Mouse (Mus musculus): ENCODE measurements at regions not wholly inside any gene's neighbourhood (a gene's known extent, or its start where the extent isn't known, plus 50 kb on each side); places are given as distances from the start of the nearest gene placed in this dataset.
A peak's percentile ranks its signal among the peaks of the same experiment; 100 is the strongest.

DNA sequence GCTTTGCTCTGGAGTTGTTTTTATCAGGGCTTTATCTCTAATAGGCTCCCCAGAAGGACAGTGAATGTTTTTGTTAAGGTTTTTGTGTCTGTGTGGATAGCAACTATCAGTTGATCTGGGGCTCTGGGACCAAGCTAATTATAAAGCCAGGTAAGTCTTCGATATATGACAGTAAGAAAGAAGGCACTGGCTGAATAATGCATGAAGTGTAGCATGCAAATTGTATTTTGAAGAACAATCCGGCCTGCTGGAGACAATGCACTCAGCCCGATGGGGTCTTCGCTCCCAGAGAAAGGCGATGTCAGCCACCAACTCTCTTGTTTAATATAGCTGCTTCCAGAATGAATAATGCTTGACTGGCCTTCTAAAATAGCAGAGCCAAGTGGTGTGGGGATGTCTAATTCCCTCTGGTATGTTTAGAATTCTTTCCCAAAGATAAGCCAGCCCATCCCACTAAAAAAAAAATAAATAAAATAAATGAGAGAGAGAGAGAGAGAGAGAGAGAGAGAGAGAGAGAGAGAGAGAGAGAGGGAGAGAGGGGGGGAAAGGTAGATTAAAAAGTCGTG, 68.6 kb downstream of the Dad1 start:
- no peak for DNase-seq (ENCODE audit: low spot score in 2 of 2)

DNA sequence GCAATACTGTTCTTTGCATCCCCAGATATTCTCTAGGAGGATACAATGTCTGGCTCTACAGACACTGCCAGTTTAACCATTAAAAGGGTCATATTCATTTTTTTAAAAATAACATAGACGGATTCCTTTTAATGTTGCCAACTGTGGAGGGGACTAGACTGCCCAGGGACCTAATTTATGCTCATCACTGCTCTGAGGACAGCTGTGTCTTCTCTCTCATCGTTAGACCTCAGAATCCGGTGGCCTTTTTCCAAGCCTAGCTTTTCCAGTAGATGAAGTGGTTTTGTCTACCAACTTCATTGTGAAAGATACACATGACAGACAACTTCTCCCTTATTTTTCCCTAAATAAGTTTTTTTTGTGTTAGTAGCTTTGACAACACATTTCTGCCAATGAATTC, 70.0 kb downstream of the Dad1 start:
- no peak for DNase-seq (ENCODE audit: low spot score in 2 of 2)

DNA sequence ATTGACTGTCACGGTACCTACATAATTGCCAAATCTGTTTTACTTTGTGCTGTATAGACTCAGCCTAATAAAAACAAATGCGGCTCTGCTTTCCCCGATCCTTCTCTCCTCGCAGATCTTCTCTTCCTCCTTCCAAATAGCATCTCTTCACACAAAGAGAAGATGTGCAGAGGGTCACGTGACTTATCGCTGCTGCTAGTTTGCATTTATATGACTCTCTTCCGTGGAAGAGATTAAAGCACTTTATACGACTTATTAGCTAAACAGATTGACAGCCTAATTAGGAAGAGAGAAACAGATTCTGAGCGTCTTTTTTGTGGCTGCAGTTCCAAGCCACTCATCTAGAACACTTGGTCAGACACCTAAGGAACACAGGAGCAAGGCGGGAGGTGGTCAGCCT, 71.1 kb downstream of the Dad1 start:
- no peak for DNase-seq (ENCODE audit: low spot score in 2 of 2)

DNA sequence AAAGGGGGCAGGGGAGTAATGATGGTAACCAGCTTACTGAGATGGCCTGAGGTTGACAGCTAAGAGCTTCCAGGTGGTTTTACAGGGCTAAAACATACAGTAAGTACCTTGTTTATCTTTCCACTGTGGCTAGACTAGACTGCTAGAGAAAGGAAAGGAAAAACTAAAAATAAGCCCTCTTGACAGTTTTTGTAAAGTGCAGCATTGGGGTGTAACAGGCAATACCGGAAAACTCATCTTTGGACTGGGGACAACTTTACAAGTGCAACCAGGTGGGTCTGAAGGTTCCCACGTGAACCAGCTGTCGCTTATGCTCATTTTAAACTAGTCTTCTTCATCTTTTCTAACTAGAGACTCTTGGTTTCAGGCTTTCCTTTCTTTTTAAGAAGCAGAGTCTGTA, 72.6 kb downstream of the Dad1 start:
- no peak for DNase-seq (ENCODE audit: low spot score in 2 of 2)

DNA sequence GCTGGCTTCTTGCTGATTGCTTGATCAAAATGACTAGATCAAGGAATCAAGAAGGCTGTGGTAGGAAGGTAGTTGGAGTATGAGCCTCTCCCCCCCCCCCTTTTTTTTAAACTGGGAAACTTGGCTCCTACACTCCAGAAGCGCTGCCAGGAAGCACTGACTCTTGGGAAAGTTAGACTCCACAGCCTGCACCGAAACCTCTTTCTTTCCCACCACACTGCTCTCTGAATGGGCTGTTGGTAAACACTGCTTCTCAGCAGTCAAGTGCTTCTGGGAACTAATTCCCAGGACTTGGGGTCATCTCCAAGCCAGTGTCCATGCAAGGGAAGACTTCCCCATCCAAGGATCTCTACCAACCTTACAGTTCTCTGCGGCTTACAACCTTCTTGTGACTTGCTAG, 73.2 kb downstream of the Dad1 start:
- DNase-seq (ENCODE audit: low spot score in 2 of 2), result no peak

DNA sequence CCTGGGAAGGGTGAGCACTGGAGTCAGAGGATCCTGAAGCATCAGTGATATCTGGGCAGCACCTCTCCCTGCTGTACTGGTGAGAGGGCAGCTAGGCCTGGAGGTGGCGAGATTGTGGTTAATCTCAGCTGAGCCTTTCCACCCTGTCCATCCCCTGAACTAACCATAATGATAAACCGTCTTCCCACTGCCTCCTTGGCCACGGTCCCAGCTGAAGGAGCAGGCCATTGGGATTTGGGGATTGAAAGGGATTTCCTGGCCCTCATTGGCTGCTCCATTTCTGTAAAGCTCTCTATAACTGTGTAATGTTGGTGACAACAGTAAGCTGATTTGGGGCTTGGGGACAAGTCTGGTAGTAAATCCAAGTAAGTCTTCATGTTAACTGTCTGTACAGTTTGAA, 73.6 kb downstream of the Dad1 start:
- no peak for DNase-seq (ENCODE audit: low spot score in 2 of 2)

DNA sequence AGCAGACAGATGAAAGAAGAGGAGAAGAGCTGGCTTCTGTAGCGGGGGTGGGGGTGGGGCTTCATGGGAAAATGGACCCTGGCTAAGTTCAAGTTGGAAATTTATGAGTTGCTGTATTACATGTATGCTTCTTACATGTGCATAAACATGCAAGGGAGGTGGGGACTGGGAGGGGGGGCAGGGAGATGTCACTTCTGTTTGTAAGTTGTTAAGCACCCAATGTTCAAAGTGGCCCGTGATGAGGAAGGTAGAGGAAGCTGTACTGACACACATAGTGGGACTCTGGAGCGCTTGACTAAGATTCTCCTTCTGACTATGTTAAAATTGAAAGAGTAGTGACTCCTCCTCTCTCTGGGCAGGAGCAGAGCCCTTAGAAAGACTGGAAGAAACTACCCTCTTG, 75.0 kb downstream of the Dad1 start:
- no peak for DNase-seq (ENCODE audit: low spot score in 2 of 2)

DNA sequence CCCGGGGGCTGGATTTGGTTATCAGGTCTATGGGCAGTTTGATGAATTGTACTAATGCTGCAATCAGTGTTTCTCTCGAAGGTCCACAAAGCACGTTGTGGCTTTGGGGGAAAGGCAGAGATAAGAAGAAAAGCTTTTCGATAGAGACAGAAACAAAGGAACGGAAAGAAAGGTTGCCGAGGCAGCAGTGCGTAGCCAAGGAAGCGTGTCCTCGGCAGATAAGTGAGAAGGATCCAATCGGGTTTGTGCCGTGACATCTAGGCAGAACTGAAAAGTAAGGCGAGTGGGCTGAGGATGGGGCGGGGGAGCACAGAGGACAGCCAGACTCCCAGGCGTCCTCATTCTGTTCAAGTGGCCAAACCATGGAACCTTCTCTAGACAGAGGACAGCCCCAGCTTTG, 77.4 kb downstream of the Dad1 start:
- no peak for DNase-seq (ENCODE audit: low spot score in 2 of 2)

DNA sequence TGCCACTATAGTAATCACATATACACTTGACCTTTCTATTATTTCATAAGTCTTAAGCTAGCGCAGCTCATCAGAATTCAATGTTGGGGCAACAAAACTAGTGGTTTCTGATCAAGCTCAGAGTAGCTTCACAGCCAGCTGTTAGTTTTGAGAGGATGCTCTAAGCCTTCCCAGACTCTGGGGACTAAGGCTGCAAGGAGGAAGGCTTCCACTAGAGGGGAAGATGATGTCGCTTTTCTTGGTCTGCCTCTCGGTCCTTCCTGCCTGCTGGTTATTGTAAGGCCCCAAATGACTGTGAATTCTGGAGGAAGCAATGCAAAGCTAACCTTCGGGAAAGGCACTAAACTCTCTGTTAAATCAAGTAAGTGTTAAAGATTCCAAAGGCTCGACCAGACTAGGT, 78.4 kb downstream of the Dad1 start:
- DNase-seq (ENCODE audit: low spot score in 2 of 2), result no peak

DNA sequence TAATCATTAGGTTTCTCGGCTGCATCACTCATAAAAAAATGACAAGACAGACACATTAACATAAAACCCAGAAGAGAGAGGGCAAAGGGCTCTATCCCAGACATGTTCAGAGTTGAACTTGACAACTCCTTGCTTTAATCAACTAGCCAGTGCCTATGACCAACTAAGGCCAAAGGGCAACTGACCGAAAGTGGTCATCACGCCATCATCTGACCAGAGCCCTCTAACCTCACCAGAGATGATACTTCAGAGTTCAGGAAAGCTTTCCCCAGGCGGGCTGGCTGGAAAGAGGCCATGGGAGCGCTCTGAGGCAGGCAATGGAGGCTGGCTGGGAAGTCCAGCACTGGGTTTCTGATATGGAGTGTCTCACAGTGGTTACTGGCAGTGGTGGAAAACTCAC, 80.6 kb downstream of the Dad1 start:
- DNase-seq (ENCODE audit: low spot score in 2 of 2), result no peak

DNA sequence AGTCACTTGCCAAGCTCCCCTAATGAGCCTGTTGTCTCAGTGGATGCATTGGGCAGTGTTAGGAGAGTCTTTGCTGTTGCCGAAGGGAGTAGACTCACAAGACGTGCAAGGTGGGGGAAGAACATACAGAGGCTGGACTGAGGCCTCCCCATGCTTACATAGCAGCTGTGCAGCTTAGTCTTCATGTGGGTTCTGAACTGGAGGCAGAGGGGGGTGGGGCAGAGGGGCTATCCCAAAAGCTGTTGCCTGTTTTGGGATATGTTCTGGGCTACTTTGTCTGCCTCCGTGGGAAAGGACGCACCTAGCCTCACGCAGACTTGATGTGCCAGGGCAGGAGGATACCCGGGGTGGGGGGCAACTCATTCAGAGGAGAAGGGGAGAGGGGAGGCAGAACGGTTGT, 84.7 kb downstream of the Dad1 start:
- no peak for DNase-seq (ENCODE audit: low spot score in 2 of 2)

DNA sequence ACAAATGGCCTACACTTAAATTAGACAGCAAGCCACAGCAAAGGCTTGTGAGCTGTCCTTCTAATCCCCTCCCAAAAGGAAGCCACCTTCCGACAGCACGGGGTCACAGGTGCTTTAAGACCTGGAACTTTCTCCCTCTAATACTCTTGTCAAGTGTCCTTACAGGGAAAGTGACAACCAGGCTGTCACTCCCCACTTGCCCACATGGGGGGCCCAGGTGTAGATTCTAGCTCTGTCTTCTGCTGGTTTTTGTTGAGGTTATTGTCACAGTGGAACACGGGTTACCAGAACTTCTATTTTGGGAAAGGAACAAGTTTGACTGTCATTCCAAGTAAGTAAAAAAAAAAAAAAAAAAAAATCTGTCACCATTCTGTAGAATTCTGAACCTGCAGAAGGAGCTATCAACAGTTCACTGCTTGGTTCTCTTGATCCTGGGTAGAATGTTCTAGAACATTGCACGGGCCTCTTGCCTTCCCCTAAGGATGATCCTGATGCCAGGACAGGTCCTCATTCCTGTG, 85.4 kb downstream of the Dad1 start:
- no peak for DNase-seq (ENCODE audit: low spot score in 2 of 2)

DNA sequence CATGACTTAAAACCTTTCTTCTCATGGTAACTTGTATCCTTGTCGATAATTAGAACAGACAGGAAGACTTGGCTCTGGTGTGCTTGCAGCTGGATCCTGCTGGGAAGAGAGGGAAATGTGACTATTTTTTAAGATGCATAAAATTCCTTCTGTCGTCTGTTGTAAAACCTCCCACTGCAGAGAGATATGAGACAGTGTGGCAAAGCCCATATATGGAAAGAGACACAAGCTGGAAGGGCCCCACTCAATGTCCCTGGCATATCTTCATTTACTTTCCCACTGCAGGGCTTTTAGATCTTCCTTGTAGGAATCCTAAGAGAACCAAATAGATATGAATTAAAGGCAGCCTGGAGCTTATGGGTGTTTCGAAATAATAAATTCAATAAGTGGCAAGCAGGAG, 87.8 kb downstream of the Dad1 start:
- no peak for DNase-seq (ENCODE audit: low spot score in 2 of 2)

DNA sequence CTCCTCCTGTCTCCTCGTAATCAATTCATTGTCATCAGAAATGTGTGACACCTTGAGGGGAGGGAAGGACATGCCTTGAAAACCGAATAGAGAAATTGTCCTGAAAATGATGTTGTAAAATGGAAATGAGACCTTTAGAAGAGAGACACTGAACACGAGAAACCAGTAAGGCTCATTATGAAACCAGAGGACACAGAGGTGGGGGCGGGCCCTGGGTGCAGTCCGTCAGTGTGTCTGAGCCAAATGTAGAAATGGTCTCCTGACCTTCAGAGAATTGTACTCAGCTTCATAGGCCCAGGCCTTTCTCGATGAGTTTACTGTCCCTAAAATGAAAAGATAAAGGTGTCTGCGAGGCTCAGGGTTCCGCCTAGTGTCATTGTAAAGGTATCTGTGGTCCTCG, 89.0 kb downstream of the Dad1 start:
- no peak for DNase-seq (ENCODE audit: low spot score in 2 of 2)

DNA sequence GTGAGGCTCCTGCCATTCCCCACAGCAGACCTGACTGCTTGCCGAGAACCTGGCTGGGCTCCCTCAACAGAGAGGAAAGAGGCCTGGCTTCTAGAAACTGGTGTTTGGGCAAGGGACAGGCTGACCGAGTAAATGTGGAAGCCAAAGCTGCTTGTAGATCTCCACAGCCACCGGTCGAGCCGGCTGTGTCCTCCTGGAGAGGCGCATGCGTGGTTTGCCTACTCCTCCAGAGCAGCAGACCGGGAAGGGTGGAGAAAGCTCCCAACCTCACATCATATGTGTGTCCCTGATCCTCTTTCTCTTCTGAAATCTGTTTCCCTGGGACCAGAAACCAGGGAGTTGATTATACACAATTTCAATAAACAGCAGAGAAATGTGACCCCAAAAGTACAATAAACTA, 92.0 kb downstream of the Dad1 start:
- DNase-seq (ENCODE audit: low spot score in 2 of 2), result no peak

DNA sequence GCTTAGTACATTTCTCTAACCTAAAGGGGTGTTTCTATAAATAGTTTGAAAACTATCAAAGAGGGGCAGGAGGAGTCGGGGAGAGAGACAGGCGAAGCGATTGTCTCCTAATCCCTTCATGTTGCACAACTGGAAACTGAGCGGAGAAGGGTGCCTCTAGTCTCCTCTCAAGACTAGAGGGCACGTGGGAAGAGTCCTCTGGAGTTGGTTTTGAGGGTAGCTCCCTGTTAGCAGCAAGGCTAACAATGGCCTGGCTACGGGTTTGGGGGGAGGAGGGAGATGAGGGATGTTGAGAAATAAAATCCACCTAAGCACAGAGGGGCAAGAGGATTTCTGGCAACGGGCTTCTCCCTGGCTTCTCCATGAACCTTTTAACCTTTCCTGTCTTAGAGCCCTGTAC, 92.7 kb downstream of the Dad1 start:
- no peak for DNase-seq (ENCODE audit: low spot score in 2 of 2)

DNA sequence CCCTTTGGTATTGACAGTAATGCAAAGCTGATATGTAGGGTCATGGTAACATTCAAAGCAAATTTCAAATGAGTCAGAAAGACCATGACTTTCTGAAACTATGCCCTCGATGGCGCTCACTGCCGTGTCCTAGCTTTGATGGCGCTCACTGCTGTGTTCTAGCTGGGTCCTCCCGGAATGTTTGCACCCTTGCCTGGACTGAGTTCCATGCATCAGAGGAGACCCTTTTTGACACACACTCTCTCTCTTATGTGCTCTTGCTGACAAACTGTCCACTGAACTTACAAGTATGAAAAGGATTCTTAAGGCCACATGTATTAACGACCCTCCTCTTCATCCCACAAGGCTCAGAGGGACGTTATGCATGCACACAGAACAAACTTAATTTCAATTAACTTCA, 94.1 kb downstream of the Dad1 start:
- DNase-seq (ENCODE audit: low spot score in 2 of 2), result no peak

DNA sequence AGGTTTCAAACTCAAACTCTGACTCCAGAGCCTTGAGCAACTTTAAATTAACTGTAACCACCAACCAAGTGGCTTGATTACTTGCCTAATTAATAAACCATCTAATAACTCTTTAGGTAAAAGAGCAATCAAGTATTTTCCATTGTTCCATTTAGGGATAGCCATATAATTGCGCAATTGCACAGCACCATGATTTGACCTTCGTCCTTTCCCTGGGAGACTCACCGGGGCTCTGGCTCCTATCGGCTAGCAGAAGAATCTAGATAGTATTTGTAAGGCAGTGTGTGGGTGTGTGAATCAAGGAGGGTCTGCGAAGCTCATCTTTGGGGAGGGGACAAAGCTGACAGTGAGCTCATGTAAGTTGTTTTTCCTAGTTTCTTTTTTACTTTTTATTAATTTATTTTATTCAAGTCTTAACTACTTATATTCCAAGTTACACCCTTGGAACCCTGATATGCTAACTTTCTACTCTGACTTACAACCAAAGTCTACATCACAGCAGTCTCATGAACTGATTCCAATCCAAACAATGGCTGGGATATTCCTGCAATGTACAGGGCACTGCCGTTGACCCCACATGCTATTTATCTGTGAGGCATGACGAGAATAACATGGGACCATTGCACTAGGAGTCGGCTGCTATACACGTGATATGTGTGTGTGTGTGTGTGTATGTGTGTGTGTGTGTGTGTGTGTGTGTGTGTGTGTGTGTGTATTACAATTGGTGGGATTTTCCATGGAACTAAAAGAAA, 95.5 kb downstream of the Dad1 start:
- DNase-seq (ENCODE audit: low spot score in 2 of 2), result no peak

DNA sequence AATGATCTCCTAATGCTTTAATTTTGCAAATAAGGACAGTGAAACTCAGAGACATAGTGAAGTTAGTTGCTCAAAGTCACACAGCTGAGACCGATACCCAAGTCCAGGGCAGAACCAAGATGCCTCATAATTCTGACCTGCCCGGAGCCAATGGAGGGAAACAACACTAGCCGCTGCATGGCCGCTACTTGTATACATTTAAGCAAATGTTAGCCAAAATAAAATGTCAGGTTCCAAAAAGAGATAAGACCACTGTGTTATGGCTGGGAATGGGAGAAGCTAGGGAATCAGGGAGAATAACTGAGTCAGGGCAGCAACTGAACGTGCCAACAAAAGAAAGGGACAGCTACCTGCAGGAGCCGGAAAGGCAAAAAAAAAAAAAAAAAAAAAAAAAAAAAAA, 97.4 kb downstream of the Dad1 start:
- DNase-seq (ENCODE audit: low spot score in 2 of 2), result no peak

DNA sequence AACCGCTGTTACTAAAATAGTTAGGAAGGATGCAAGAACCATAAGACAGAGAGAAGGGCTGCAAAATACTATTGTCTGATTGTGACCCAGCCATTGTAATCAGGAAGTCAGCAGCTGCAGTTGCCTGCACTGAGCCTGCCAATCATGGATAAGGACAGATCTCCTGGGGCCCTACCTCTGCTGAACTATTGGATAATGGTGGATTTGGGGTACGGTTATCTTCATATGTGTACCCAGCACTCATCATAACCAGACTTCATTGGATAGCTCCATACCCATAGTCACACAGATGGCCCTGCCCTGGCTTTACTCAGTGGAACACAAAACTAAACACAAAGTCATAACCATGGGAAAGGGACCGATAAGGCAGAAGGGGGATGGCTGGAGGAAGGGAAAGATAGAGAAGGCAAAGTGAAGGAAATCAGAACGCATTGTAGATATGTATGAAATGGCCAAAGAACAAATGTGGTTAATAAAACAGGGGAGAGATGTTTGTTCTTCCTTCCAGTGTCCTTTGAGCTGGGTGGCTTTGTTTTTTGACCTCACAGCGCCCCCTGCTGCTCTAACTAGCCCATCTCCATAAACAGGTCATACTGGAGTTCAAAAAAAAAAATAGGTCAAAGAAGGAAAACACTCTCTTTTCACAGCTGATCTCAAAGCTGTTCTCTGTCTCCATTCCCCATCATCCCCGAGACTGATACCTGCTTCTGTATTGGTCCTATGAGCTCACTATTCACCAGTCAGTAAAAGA, 101.2 kb downstream of the Dad1 start:
- peak; percentile 66 to 68 for DNase-seq (ENCODE audit: low spot score in 2 of 2)

DNA sequence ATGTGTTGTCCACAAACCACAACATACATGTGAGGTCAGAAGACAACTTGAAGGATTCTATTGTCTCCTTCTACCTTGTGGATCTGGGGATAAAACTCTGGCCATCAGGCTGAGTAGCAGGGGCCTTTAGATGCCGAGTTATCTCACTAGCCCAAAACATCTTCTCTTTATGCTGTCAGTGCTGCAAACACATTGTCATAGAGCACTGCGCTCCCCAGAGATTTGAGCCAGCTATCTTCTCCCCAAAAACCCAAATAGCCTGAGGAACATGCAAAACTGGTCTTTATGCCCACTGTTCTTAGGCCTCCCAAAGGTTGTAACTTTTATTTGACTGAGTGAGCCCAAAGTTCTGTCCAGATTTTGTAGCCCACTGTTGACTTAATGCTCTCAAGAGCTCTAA, 102.0 kb downstream of the Dad1 start:
- no peak for DNase-seq (ENCODE audit: low spot score in 2 of 2)

DNA sequence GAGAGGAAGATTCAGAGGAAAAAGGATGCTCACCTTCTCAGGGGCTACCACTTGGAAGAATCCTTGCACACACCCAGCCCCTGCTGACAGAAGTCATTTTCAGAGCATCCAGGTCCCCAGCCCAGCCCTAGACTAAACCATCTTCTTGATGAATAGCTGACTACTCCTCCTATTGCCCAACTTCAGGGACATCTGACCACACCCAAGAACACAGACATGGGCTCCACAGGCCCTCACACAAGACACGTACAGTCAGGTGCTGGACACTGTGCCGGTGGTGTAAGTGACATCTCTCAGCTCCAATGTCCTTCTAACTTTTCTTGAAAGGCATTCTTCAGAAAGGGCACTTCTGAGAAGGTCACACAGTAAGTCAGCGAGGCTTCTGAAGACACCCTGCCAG, 102.6 kb downstream of the Dad1 start:
- no peak for DNase-seq (ENCODE audit: low spot score in 2 of 2)

DNA sequence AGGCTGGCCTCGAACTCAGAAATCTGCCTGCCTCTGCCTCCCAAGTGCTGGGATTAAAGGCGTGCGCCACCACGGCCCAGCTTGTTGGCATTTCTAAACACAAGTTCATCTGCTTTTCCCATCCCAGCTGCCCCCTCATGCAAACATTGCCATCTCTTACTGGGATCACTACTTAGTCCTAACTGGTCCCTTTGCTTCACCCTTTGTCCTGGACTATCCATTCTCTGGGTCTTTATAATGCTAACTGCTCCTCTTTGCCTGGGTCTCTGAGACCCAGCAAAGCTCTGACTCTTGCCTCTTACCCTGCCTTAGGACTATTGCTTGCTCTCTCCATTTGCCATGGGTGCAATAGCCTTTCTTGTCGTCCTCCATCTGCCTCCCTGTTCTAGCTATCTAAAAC, 103.7 kb downstream of the Dad1 start:
- DNase-seq (ENCODE audit: low spot score in 2 of 2), result no peak
